Mouse (Mus musculus) lung, adult 2 months (tissue): ENCODE data around the gene Hk3. TPM values are rescaled to one million over a fixed set of nuclear protein-coding genes. Genes with fewer than 3 reads are reported as not detected.

ENCODE experiments used
- DNase-seq: peaks from one replicate; pipeline ENCODE4 v3.0.0; 2022
- H3K4me1 ChIP-seq: fragments of 200-500 bp; 2 replicates; pipeline ENCODE4 v1.6.1; 2011; ENCODE audit warnings: low read length; ENCODE audit not compliant: control insufficient read depth, insufficient read depth
- H3K4me3 ChIP-seq: fragments of 200-500 bp; replicated peaks from 2 replicates; pipeline ENCODE3; 2011; ENCODE audit warnings: low read depth, mild to moderate bottlenecking, control low read depth, low read length; ENCODE audit errors: extremely low read depth
- CTCF ChIP-seq: fragments of 200-500 bp; IDR thresholded peaks from 2 replicates; pipeline ENCODE4 v1.5.1; 2011; ENCODE audit warnings: mild to moderate bottlenecking, low read length, control low read depth; ENCODE audit not compliant: insufficient read depth
- POLR2A ChIP-seq: fragments of 200-500 bp; IDR thresholded peaks from 2 replicates; pipeline ENCODE4 v1.6.1; 2011; ENCODE audit warnings: low read depth, mild to moderate bottlenecking, control low read depth, low read length, borderline replicate concordance; ENCODE audit errors: extremely low read depth
- WGBS: fragments of 180-500 bp; shearing (Covaris S2); methylation state at CpG from one replicate; pipeline ENCODE4 v1.1.7; 2018; 5-methylcytosine and 5-hydroxymethylcytosine counted together
- polyA plus RNA-seq: library from polyadenylated mRNA; depleted of rRNA; stranded (reverse); fragments of >200 nt; gene quantifications from 2 replicates; pipeline ENCODE4 v1.2.3, GENCODE M21; 2012

The Hk3 gene
- polyA plus RNA-seq, 1 experiment: 5.2 TPM

DNA sequence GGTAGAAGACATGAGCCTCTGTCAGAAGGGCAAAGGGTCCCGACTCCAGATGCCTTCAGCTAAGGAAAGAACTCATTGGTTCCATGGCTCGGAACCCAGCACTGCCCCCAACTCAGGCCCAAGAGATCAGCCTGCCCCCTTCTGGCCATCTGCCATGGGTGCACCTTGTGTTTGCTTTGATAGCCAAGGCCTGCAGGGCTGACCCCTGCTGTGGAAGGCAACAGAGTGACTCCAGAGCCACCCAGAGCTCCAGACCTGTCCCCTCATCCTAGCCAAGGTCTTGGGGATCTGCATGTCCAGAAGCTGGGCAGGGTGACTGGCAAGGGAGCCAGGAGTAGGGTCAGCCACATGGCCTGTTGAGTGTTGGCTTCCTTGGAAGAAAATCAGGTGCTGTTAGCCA lies 37.6 kb downstream of the Hk3 start:
- peaks cover 3% of the 10 kb centered on the region; the same call in 1 of the 2 replicates for H3K4me1 ChIP-seq
- 74% methylated on average over 2 of the region's 2 CpGs for WGBS
- no peak for TF ChIP-seq POLR2A
- TF ChIP-seq CTCF: 0 out of 2 replicates have a peak, but pooled peaks have one; percentile 13

DNA sequence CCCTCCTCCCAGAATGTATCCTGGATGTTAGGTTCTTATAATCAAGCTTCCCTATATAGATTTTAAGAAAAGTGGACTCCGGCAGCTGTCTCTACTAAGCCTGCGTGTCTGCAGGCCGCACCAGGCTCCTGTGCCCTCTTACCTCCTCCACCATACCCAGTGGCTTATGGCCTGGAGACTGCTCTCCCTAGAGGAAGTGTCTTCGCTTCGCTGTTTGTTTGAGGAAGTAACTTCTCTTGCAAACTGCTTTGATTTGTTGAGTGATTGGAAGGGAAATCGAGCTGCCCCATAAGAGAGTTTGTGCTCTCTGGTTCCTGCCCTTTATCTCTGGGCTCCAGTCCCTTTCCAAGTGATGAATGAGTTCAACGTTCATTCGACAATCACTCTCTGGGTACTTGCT lies 38.2 kb downstream of the Hk3 start:
- Histone ChIP-seq H3K4me1 (peaks cover 3% of the 10 kb centered on the region; the same call in 1 of the 2 replicates), H3K4me3 (no peak overlapping the region)
- DNase-seq: no peak
- WGBS: 52% methylated on average over 8 of the region's 8 CpGs
- no peak for TF ChIP-seq CTCF
- no peak for TF ChIP-seq POLR2A

More for the DNA sequence above, 37.6 kb downstream of the Hk3 start:
- no peak for DNase-seq
- no peak overlapping the region for H3K4me3 ChIP-seq

- Histone ChIP-seq H3K4me1 (no peaks in the 10 kb centered on the region), H3K4me3 (no peak overlapping the region)
- no peak for DNase-seq
- TF ChIP-seq CTCF (no peak), POLR2A (no peak)
- WGBS: 83% methylated on average over 12 of the region's 12 CpGs
These were observed 40.2 kb downstream of the Hk3 start for GRCm38 (mm10) chr13:54980957-54981356.

GRCm38 (mm10) chr13:54978804-54979203 lies 42.4 kb downstream of the Hk3 start:
- WGBS: 51% methylated on average over 8 of the region's 8 CpGs
- no peak for DNase-seq
- TF ChIP-seq CTCF (no peak), POLR2A (no peak)
- Histone ChIP-seq H3K4me3 (no peak overlapping the region), H3K4me1 (no peaks in the 10 kb centered on the region)

DNA sequence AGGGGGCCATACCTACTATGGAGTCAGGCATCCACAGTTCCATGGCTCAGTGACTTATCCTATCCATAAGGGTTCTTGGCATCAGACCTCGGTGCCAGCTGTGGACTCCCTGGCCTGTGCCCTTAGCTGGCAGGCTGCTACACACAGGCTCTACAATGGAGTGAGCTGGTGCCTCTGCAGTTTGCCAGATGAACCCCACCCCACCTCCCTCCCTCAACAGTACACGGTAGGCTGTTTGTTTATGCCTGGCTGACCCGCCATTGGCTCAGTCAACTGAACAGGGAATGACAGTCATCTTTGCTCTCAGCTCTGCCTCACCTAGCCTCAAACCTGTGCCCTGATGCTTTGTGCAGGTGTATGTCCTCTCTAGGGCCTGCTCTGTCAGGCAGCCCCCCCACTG lies 45.6 kb downstream of the Hk3 start:
- no peak for TF ChIP-seq POLR2A
- TF ChIP-seq CTCF: no peak
- 45% methylated on average over 3 of the region's 3 CpGs for WGBS
- DNase-seq: no peak
- Histone ChIP-seq H3K4me3 (no peak overlapping the region), H3K4me1 (no peaks in the 10 kb centered on the region)

DNA sequence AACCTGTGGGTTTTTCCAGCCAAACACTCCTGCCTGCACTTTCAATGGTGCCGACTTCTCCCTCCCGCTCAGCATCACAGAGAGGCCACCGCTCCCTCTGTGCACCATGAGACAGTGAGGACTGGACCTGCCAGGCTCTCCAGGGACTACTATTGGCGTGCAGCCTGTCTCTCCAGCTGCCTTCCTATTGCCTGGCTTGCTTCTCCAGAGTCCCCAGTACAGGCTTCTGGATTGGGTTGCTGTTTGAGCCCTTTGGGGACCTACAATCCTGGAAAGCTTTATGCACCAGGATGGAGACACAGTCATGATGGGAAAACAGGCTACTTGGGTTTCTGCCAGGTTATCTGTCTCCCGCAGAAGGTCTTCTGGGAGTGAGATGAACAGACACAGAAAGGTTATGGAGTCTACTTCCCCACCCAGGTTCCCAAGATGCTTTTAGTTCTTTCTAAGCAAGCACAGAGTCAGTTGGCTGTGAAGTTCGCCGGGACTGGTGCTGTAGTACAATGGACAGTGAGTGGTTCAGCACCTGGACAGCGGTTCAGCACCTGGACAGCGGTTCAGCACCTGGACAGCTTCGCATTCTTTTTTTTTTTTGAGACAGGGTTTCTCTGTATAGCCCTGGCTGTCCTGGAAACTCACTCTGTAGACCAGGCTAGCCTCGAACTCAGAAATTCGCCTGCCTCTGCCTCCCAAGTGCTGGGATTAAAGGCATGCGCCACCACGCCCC lies 50.5 kb downstream of the Hk3 start:
- peak; percentile 36 for DNase-seq
- no peak for TF ChIP-seq POLR2A
- no peak for TF ChIP-seq CTCF

GRCm38 (mm10) chr13:54969513-54969912 lies 51.7 kb downstream of the Hk3 start:
- TF ChIP-seq CTCF (no peak), POLR2A (no peak)
- no peak for DNase-seq
- 47% methylated on average over 9 of the region's 9 CpGs for WGBS
- no peaks in the 10 kb centered on the region for H3K4me1 ChIP-seq
- H3K4me3 ChIP-seq: no peak overlapping the region

More for the DNA sequence above, 50.5 kb downstream of the Hk3 start:
- Histone ChIP-seq H3K4me3 (no peak overlapping the region), H3K4me1 (no peaks in the 10 kb centered on the region)
- WGBS: 44% methylated on average over 14 of the region's 14 CpGs

DNA sequence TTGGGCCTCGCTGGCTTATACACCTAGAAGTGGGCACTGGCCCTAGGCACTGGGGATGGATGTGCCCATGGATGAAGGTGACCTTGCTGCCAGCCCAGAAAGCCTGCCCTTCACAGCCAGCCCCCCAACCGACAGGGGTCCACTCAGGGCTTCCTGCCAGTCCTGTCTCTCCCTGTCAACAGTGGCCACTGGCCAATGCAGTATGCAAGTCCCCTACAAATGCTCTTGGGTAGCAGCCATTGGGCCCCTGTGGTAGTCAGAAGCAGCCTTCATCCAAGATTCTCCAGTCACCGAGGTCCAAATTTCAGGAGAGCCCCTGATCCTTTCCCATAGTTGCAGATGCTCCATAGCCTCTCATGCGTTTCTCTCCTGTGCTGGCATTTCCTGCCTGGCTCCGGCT lies 52.5 kb downstream of the Hk3 start:
- TF ChIP-seq POLR2A (no peak), CTCF (no peak)
- DNase-seq: no peak
- H3K4me1 ChIP-seq: no peaks in the 10 kb centered on the region
- 55% methylated on average over 5 of the region's 5 CpGs for WGBS
- no peak overlapping the region for H3K4me3 ChIP-seq

GRCm38 (mm10) chr13:54967501-54967900 lies 53.7 kb downstream of the Hk3 start:
- TF ChIP-seq POLR2A (no peak), CTCF (no peak)
- DNase-seq: no peak
- WGBS: 83% methylated on average over 11 of the region's 11 CpGs
- H3K4me1 ChIP-seq: no peaks in the 10 kb centered on the region
- H3K4me3 ChIP-seq: no peak overlapping the region

DNA sequence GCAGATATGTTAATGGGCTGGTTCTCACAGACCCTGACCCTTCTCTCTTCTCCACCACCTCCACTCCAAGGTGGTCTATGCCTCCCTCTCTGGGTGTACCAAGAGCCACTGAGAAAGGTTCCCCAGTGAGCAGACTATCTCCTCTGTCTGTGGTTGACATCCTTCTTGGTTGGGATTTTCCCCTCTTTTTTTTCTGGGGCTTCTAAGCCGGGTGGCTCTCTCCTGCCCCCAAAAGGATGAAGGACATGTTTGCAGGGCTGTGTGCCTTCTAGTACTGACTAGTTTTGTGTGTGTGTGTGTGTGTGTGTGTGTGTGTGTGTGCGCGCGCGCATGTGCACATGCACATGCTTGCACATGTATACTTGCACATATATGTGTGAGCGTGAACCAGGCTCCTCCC lies 55.9 kb downstream of the Hk3 start:
- no peak overlapping the region for H3K4me3 ChIP-seq
- no peaks in the 10 kb centered on the region for H3K4me1 ChIP-seq
- DNase-seq: no peak
- 89% methylated on average over 6 of the region's 6 CpGs for WGBS
- TF ChIP-seq POLR2A (no peak), CTCF (no peak)
